Comparison of ENCODE assay signal across 13 mouse cellular contexts in genomic region chr3:133626442-133626841, GRCm38 (mm10).
A peak's percentile ranks its signal among the peaks of the same experiment; 100 is the strongest.
DNase-seq lines count a peak whose midpoint lies in the region; ATAC-seq lines count a peak whose summit lies in the region.
"Had no signal": no experiment of that assay in that cellular context is flagged by ENCODE, and none has a peak within 500 bp of the region (broad histone marks: within the 10 kb centered on the region; RNA-seq: fewer than 3 reads in every experiment).

No protein-coding gene starts in this region.

- DNase-seq in frontal cortex, postnatal 14 days (ENCODE audit: low spot score in 2 of 2): no peak
- peak; percentile 42 for DNase-seq in CD4-positive helper T cell, adult 2 months (ENCODE audit: low read depth, low spot score)
- peak; percentile 5 to 28 for DNase-seq in adrenal gland, postnatal 36 days
- DNase-seq in monocyte, adult 2 months (ENCODE audit: low read depth in 1 of 2, low spot score in 2 of 2): peak; percentile 12 to 24
- DNase-seq in lung, postnatal 25 days (ENCODE audit: low spot score): no peak
- DNase-seq in ovary, postnatal 14 days (ENCODE audit: low spot score): no peak
- DNase-seq in cerebellum, adult 9-10 months: no peak
- DNase-seq: cerebellum, adult 11 months; kidney, postnatal 10 days; lung, embryonic 14.5 days; retina, postnatal 1 day had no signal

- ATAC-seq in frontal cortex, adult (ENCODE audit: low TSS enrichment): peak; percentile 97
- ATAC-seq: intestine, embryonic 15.5 days had no signal

Comparison
In these comparisons a context has a peak if more than half of its experiments do, and no peak if none do; other contexts are left out.
1. DNase-seq: peak in CD4-positive helper T cell, adult 2 months (single experiment), adrenal gland, postnatal 36 days (2 of 2) and monocyte, adult 2 months (2 of 2); none in frontal cortex, postnatal 14 days (0 of 2), lung, postnatal 25 days (single experiment), ovary, postnatal 14 days (single experiment) and cerebellum, adult 9-10 months (single experiment).